Mouse (Mus musculus) midbrain, embryonic 12.5 days (tissue): ENCODE results near the gene Slc3a1. TPM values are rescaled to one million over a fixed set of nuclear protein-coding genes. Genes with fewer than 3 reads are reported as not detected.

Experiments
- ATAC-seq: fragments of 200-750 bp; cut with Nextera tagmentation; 2 replicates; pipeline ENCODE4 v1.8.0; 2017; ENCODE audit warnings: low read depth, moderate TSS enrichment, moderate library complexity; ENCODE audit not compliant: low FRiP score
- H3K27ac ChIP-seq: fragments of 300-500 bp; sonication (generic); replicated peaks from 2 replicates; pipeline ENCODE4 v1.5.1; 2016; ENCODE audit warnings: mild to moderate bottlenecking
- H3K27me3 ChIP-seq: fragments of 300-500 bp; sonication (generic); 2 replicates; pipeline ENCODE4 v1.6.1; 2016; ENCODE audit warnings: mild to moderate bottlenecking
- H3K36me3 ChIP-seq: fragments of 300-500 bp; sonication (generic); 2 replicates; pipeline ENCODE4 v1.6.1; 2016
- H3K4me1 ChIP-seq: fragments of 300-500 bp; sonication (generic); 2 replicates; pipeline ENCODE4 v1.6.1; 2016
- H3K4me2 ChIP-seq: fragments of 300-500 bp; sonication (generic); replicated peaks from 2 replicates; pipeline ENCODE4 v1.6.1; 2016; ENCODE audit warnings: mild to moderate bottlenecking, moderate library complexity
- H3K4me3 ChIP-seq: fragments of 300-500 bp; sonication (generic); 2 replicates; pipeline ENCODE4 v1.5.1; 2016; ENCODE audit warnings: mild to moderate bottlenecking
- H3K9ac ChIP-seq: fragments of 300-500 bp; sonication (generic); replicated peaks from 2 replicates; pipeline ENCODE4 v1.6.1; 2016; ENCODE audit warnings: mild to moderate bottlenecking, moderate library complexity
- H3K9me3 ChIP-seq: fragments of 300-500 bp; sonication (generic); 2 replicates; pipeline ENCODE4 v1.6.1; 2016; ENCODE audit warnings: mild to moderate bottlenecking
- WGBS: fragments of 180-500 bp; shearing (Covaris S2); methylation state at CpG from one replicate; pipeline ENCODE4 v1.1.7; 2016; 5-methylcytosine and 5-hydroxymethylcytosine counted together
- polyA plus RNA-seq: library from polyadenylated mRNA; unstranded; fragments of >200 nt; fragmentation: Nextera tagmentation; extraction: Ambion mirVana; gene quantifications from 2 replicates; pipeline ENCODE4 v1.2.1, GENCODE M21; 2016

The Slc3a1 gene
- polyA plus RNA-seq, 1 experiment from 2014 or later = 0.56 TPM

DNA sequence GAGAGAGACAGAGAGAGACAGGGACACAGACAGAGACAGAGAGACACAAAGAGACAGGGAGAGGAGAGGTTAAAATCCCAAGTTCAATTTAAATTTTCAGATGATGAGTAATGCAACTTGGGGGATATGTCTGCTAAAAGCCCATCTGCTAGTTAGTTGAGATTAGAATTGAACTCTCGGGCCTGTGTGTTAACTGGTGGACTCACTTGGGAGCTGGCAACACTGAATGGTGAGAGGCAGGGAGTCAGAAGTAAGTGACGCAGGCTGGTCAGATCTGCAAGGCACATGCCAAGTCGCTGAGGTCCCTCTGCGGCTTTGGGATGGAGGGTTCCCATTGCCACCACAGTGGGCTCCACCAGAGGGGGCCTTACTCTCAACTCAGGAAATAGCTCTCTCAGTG is 10.1 kb downstream of the Slc3a1 start:
- Histone ChIP-seq H3K9ac (no peak overlapping the region), H3K27ac (no peak overlapping the region), H3K4me3 (no peak overlapping the region), H3K4me1 (no peaks in the 10 kb centered on the region), H3K9me3 (no peaks in the 10 kb centered on the region), H3K4me2 (no peak overlapping the region), H3K27me3 (no peaks in the 10 kb centered on the region), H3K36me3 (no peaks in the 10 kb centered on the region)
- ATAC-seq = no peak
- 85% methylated on average over 4 of the region's 4 CpGs for WGBS

DNA sequence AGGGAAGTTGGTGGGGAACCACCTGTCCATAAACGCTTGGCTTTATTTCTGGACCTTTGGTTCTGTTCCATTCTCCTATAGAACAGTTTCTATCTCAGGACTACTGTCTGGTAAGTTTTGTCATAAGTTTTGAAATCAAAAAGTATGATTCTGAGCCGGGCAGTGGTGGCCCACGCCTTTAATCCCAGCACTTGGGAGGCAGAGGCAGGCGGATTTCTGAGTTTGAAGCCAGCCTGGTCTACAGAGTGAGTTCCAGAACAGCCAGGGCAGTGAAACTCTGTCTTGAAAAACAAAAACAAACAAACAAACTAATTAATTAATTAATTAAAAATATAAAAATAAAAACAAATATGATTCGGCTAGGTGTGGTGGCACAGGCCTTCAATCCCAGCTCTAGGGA is 10.6 kb downstream of the Slc3a1 start:
- H3K9me3 ChIP-seq = no peaks in the 10 kb centered on the region
- ATAC-seq = no peak
- WGBS = 97% methylated on average over 5 of the region's 5 CpGs

DNA sequence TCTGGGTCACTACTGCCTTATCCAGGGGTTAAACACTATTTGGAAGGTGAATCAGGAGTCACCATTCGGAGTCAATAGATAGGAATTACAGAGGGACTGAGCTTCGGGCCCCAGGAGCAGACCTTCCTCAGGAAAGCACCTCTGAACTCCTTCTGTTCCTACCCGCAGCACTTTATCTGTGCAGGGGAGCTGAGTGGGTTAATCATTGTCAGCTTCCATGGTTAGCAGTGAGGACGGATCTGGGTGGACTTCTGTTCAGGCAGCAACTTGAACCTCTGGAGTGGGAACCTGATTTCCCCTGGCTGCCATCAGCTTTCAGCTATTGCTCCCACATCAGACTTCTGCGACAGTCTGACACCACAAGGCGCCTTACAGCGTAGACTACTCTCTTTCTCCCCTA is 12.7 kb downstream of the Slc3a1 start:
- Histone ChIP-seq H3K9me3 (no peaks in the 10 kb centered on the region), H3K27me3 (no peaks in the 10 kb centered on the region), H3K27ac (no peak overlapping the region), H3K36me3 (no peaks in the 10 kb centered on the region), H3K4me1 (no peaks in the 10 kb centered on the region), H3K9ac (no peak overlapping the region), H3K4me3 (no peak overlapping the region), H3K4me2 (no peak overlapping the region)
- WGBS = 85% methylated on average over 7 of the region's 7 CpGs
- ATAC-seq = no peak

More for the DNA sequence above, 10.6 kb downstream of the Slc3a1 start:
- Histone ChIP-seq H3K4me3 (no peak overlapping the region), H3K27me3 (no peaks in the 10 kb centered on the region), H3K27ac (no peak overlapping the region), H3K4me2 (no peak overlapping the region), H3K36me3 (no peaks in the 10 kb centered on the region), H3K4me1 (no peaks in the 10 kb centered on the region), H3K9ac (no peak overlapping the region)

DNA sequence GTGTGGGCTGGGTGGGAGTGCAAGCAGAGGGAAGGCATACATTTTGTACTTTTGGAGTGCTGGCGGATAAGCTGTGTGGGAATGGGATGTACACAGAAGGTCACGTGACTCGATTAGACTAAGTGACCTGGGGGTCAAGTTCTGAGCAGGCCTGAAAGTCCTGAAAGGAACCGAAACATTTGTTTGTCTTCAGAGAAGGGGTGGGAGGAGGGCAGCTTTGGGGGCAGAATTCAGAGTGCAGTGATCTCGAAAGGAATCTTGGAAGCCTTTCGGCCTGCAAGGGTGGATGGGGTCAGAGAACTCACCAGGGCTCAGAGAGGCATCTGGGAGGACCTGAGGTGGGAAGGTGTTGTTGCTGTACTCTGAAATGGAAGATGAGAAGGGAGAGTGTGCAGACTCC is 14.2 kb downstream of the Slc3a1 start:
- H3K9ac ChIP-seq = no peak overlapping the region
- H3K4me3 ChIP-seq = no peak overlapping the region
- H3K36me3 ChIP-seq = no peaks in the 10 kb centered on the region
- no peak for ATAC-seq
- H3K4me2 ChIP-seq = no peak overlapping the region
- 53% methylated on average over 6 of the region's 6 CpGs for WGBS
- no peaks in the 10 kb centered on the region for H3K9me3 ChIP-seq
- H3K27ac ChIP-seq = no peak overlapping the region
- H3K27me3 ChIP-seq = no peaks in the 10 kb centered on the region
- no peaks in the 10 kb centered on the region for H3K4me1 ChIP-seq

DNA sequence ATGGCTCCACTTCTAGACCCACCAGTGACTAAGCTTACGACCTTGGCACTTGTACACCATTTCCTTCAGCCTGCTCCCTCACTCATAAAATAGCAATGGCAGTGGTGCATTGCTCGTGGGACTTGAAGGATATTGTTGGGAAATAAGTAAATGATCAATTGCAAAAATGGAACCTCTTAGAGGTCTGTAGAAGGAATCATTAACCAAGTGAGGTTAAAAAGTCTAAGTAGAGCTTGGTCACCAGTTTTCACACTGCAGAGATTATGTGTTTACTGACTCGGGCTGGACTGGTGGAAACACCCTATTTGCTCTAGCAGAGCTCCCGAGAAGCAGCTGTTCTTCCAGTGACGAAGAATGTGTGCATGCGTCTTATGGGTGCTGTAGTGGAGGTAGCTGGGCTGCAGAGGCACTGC is 15.2 kb downstream of the Slc3a1 start:
- Histone ChIP-seq H3K4me2 (no peak overlapping the region), H3K4me3 (no peak overlapping the region), H3K36me3 (no peaks in the 10 kb centered on the region), H3K9ac (no peak overlapping the region), H3K27ac (no peak overlapping the region), H3K27me3 (no peaks in the 10 kb centered on the region), H3K4me1 (no peaks in the 10 kb centered on the region), H3K9me3 (no peaks in the 10 kb centered on the region)
- no peak for ATAC-seq
- 92% methylated on average over 6 of the region's 6 CpGs for WGBS

DNA sequence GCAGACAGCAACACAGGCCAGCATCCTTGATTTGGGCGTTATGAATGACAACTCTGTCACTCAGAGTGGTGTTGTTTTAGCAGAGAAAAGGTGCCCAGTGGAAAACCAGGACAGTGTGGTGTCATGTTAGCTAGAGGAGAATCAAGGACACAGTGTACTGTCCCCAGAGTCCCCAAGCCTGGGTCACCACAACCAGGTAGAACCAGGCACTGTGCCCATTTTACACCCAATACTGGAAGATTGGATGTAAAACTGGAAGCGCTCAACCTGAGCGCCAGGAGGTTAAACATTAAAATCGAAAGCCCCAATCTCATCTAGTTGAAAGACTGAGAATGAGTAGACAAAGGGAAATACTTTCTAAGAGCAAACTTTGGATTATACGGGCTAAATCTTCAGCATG is 16.3 kb downstream of the Slc3a1 start:
- H3K9ac ChIP-seq = no peak overlapping the region
- 92% methylated on average over 5 of the region's 5 CpGs for WGBS
- H3K27me3 ChIP-seq = no peaks in the 10 kb centered on the region
- no peaks in the 10 kb centered on the region for H3K4me1 ChIP-seq
- H3K4me2 ChIP-seq = no peak overlapping the region
- no peaks in the 10 kb centered on the region for H3K9me3 ChIP-seq
- no peak overlapping the region for H3K4me3 ChIP-seq
- H3K27ac ChIP-seq = no peak overlapping the region
- no peaks in the 10 kb centered on the region for H3K36me3 ChIP-seq
- no peak for ATAC-seq

DNA sequence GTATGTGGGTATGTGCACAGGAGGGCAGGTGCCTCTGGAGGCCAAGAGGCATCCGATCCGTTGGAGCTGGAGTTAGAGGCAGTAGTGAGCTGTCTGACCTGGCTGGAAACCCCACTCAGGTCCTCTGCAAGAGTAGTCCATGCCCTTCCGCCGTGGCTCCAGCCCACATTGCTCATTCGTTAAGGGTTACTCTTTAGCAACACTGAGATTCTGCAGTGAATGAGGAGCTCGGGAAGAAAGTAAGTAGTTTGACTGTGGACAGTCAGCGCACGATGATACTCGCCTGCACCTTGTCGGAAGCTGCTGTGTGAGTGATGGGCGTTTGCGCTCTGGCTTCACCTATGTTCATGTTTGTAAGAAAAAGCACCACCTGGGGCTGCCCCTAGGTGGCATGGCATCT is 17.0 kb downstream of the Slc3a1 start:
- no peak overlapping the region for H3K9ac ChIP-seq
- H3K36me3 ChIP-seq = no peaks in the 10 kb centered on the region
- no peak overlapping the region for H3K27ac ChIP-seq
- no peak for ATAC-seq
- H3K4me2 ChIP-seq = no peak overlapping the region
- no peaks in the 10 kb centered on the region for H3K9me3 ChIP-seq
- no peak overlapping the region for H3K4me3 ChIP-seq
- no peaks in the 10 kb centered on the region for H3K4me1 ChIP-seq
- no peaks in the 10 kb centered on the region for H3K27me3 ChIP-seq
- WGBS = 88% methylated on average over 12 of the region's 12 CpGs

DNA sequence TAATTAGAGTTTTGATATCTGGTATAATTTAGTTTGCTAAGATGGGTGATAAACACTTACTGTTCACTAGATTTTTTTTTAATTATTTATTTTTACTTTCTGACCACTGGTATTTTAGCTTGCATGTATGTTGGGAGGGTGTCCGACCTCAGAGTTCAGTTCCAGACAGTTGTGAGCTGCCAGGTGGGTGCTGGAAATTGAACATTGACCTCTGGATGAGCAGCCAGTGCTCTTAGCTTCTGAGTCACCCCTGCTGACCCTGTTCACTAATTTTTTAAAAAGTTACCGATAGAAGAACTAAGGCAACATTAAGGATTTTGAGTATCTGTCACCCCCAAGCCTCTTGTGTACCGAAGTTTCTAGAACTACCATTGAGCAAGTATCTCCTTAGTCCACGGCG is 20.2 kb downstream of the Slc3a1 start:
- ATAC-seq = no peak
- Histone ChIP-seq H3K9ac (no peak overlapping the region), H3K27ac (no peak overlapping the region), H3K4me1 (no peaks in the 10 kb centered on the region), H3K36me3 (no peaks in the 10 kb centered on the region; the same call in 1 of the 2 replicates), H3K9me3 (no peaks in the 10 kb centered on the region), H3K4me3 (no peak overlapping the region), H3K4me2 (no peak overlapping the region), H3K27me3 (no peaks in the 10 kb centered on the region)
- 95% methylated on average over 5 of the region's 5 CpGs for WGBS

DNA sequence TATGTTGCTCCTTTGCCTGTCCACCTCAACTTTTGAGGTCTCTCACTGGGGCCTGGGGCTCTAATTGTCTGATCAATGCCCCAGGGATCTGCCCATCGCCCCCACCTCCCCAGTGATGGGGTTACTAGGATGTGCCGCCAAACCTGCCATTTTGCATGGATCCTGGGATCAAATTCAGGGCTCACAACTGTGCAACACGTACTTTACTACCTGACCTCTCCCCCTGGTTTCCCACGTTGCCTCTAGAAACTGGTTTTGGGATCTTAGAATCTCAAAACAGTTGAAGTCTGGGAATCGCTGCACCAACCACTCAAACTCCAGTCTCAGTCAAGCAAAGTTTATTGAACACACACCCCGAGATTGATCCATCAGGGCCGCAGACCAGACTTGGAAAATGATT is 30.1 kb downstream of the Slc3a1 start:
- 90% methylated on average over 7 of the region's 7 CpGs for WGBS
- Histone ChIP-seq H3K27ac (no peak overlapping the region), H3K36me3 (peaks cover 10% of the 10 kb centered on the region; the same call in 1 of the 2 replicates), H3K9ac (no peak overlapping the region), H3K4me1 (no peaks in the 10 kb centered on the region), H3K9me3 (no peaks in the 10 kb centered on the region), H3K27me3 (no peaks in the 10 kb centered on the region), H3K4me2 (no peak overlapping the region), H3K4me3 (no peak overlapping the region)
- ATAC-seq = no peak

DNA sequence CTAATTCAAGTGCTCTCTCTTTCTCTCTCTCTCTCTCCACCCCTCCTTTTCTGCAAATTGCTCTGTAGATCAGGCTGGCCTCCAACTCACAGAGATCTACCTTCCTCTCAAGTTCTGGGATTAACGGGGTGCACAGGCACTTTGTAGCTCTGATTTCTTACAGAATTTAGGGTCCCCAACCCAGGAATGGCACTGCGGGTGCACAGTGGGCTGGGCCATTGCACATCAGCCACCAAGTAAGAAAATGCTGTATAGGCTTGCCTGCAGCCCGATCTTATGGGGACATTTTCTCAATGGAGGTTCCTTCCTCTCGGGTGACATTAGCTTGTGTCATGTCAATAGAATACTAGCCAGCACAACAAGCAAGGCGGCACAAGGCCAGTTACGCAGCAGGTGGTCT is 31.0 kb downstream of the Slc3a1 start:
- Histone ChIP-seq H3K9me3 (no peaks in the 10 kb centered on the region), H3K4me2 (no peak overlapping the region), H3K27ac (no peak overlapping the region), H3K4me1 (no peaks in the 10 kb centered on the region), H3K9ac (no peak overlapping the region), H3K4me3 (no peak overlapping the region), H3K27me3 (no peaks in the 10 kb centered on the region), H3K36me3 (peaks cover 18% of the 10 kb centered on the region)
- no peak for ATAC-seq
- 91% methylated on average over 6 of the region's 6 CpGs for WGBS

DNA sequence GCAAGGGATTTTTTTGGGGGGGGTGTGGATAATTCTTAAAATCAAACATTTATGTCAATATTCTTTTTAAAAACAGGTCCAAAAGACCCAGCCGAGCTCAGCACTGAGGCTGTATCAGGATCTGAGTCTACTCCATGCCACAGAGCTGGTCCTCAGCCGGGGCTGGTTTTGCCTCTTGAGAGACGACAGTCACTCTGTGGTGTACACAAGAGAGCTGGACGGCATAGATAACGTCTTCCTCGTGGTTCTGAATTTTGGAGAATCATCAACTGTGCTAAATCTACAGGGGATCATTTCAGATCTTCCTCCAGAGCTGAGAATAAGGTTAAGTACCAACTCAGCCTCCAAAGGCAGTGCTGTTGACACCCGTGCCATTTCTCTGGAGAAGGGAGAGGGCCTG is 35.4 kb downstream of the Slc3a1 start:
- H3K27ac ChIP-seq = no peak overlapping the region
- no peaks in the 10 kb centered on the region for H3K4me1 ChIP-seq
- H3K9me3 ChIP-seq = no peaks in the 10 kb centered on the region
- H3K9ac ChIP-seq = no peak overlapping the region
- H3K36me3 ChIP-seq = peaks cover 56% of the 10 kb centered on the region
- no peak overlapping the region for H3K4me2 ChIP-seq
- no peaks in the 10 kb centered on the region for H3K27me3 ChIP-seq
- 91% methylated on average over 7 of the region's 7 CpGs for WGBS
- ATAC-seq = no peak
- H3K4me3 ChIP-seq = no peak overlapping the region

DNA sequence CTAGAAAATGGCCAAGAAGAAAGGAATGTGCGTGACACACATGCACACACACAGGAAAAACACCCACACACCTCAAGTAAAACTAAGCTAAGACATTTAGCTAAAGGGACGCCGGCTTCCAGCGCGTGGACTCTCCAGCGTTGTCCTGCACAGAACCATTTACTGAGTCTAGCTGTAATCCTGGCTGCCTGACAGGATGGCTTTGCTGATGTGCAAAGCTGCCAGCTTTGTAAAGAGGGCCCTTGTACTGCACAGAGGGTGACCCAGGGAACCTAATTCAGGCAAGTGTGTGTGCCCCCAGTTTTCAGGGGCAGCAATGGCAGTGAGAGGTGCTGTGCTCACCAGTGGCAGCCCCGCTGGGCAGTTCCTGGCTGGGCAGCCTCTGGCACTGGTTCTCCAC is 39.2 kb downstream of the Slc3a1 start:
- Histone ChIP-seq H3K4me3 (no peak overlapping the region), H3K27ac (no peak overlapping the region), H3K4me1 (peaks cover 2% of the 10 kb centered on the region), H3K9ac (no peak overlapping the region), H3K36me3 (peaks cover 83% of the 10 kb centered on the region), H3K27me3 (no peaks in the 10 kb centered on the region), H3K9me3 (no peaks in the 10 kb centered on the region), H3K4me2 (no peak overlapping the region)
- 96% methylated on average over 7 of the region's 7 CpGs for WGBS
- ATAC-seq = no peak

DNA sequence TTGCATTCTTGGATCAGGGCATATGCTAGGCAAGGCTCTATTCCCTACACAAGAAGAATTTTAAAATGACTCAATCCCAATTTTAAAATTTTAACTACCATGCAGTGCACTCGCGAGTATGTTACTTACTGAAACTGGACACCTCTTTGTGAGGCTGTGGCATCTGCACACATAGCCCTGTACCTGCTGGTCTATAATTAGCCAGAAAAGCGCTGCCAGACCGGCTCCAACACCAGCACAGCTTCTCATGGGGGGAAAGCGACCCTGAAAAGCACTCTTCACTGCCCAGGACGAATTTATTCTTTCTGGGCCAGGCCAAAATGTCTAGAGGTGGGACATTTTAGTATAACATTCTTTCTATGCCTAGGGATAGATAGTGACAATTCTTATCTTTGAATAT is 42.5 kb downstream of the Slc3a1 start:
- Histone ChIP-seq H3K27me3 (no peaks in the 10 kb centered on the region), H3K36me3 (peaks cover 62% of the 10 kb centered on the region), H3K4me2 (no peak overlapping the region), H3K27ac (no peak overlapping the region), H3K9ac (no peak overlapping the region), H3K4me1 (peaks cover 11% of the 10 kb centered on the region), H3K4me3 (no peak overlapping the region), H3K9me3 (no peaks in the 10 kb centered on the region)
- 90% methylated on average over 6 of the region's 6 CpGs for WGBS
- ATAC-seq = no peak
